Mouse (Mus musculus) CD4-positive, CD25-positive, alpha-beta regulatory T cell (primary cell): ENCODE results near the gene Irx4. TPM values are rescaled to one million over a fixed set of nuclear protein-coding genes. Genes with fewer than 3 reads are reported as not detected.

Source experiments
- polyA plus RNA-seq: library from polyadenylated mRNA; unstranded; fragments of 100-300 nt; shearing (Covaris generic); gene quantifications from one replicate; pipeline ENCODE4 v1.2.1, GENCODE M21; 2017

Gene Irx4
- not detected for polyA plus RNA-seq

DNA sequence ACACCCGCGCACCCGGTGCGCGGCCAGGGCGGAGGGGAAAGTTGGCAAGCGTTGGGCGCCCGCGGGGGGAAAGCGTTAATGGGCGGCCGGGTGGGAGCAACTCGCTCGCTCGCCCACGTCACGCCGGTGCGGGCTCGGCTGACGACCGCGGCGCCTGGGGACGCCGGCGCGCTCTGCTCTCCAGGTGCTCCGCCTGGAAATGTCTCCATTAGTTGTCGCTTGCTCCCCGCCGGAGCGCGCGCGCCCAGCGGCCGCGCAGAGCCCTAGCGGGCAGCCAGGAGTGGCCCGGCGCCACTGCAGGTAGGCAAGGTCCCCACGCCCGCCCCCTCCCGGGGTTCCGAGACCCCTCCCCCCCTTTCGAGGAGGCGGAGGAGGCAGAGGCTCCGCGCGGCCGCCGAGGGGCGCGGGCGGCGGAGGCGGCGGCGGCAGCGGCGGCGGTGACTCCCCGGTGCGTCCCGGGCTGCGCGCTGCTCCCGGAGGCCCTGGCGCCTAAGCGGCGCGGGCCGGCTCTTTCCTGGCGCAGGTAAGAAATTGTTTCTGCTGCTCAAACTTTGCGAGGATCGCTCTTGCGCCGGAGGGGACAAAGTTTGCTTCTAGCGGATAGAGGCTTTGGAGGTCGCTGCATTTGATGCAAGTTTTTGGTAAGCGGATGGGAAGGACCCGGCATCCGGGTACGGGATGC, at the start of gene Irx4:
TSS of gene Irx4 (plus strand) at position 126 of the 682 bp plus-strand sequence.

Other genes starting within 250 kb of the Irx4 start
- gene Mrpl36, start 68.0 kb downstream of the Irx4 start, polyA plus RNA-seq, result 99.3 TPM
- gene Ndufs6, start 68.1 kb downstream of the Irx4 start, polyA plus RNA-seq, result 161 TPM
- gene Lpcat1, start 206.7 kb downstream of the Irx4 start, polyA plus RNA-seq, result 61.0 TPM